Mouse (Mus musculus): ENCODE data around the gene Lrmda. TPM values are rescaled to one million over a fixed set of nuclear protein-coding genes. Genes with fewer than 3 reads are reported as not detected.

Lrmda gene
- total and polyA plus RNA-seq, 3 experiments, result 5.1 to 5.9 TPM; not detected in 1

GRCm38 (mm10) chr14:22576441-22576840, 556.9 kb downstream of the Lrmda start:
- Histone ChIP-seq H3K4me3 (ENCODE audit: control insufficient read depth in 1 of 2, insufficient read depth in 1 of 2, low read depth in 2 of 2, low read length in 2 of 2) (no peak overlapping the region), H3K9ac (ENCODE audit: control insufficient read depth, low read depth, low read length, poor library complexity, severe bottlenecking) (no peak overlapping the region), H3K79me2 (ENCODE audit: control insufficient read depth, insufficient read depth, low read length, poor library complexity) (no peaks in the 10 kb centered on the region), H3K27ac (ENCODE audit: control insufficient read depth, low read depth, low read length) (no peak overlapping the region), H3K27me3 (ENCODE audit: control insufficient read depth in 1 of 2, insufficient read depth in 2 of 2, low read length in 2 of 2) (no peaks in the 10 kb centered on the region), H3K9me3 (replicated peaks; ENCODE audit: insufficient read depth, low read length) (no peaks in the 10 kb centered on the region), H3K36me3 (ENCODE audit: control insufficient read depth in 1 of 2, insufficient read depth in 2 of 2, low read length in 2 of 2) (no peaks in the 10 kb centered on the region; a peak in 1 of 4 replicates), H3K4me1 (ENCODE audit: control insufficient read depth in 1 of 2, insufficient read depth in 2 of 2, low read length in 2 of 2) (no peaks in the 10 kb centered on the region)
- TF ChIP-seq MYB (IDR thresholded peaks at IDR 0.05; ENCODE audit: low read depth, low read length) (no peak), EP300 (IDR thresholded peaks at IDR 0.05; ENCODE audit: low read depth in 1 of 2, low read length in 2 of 2) (no peak), GABPA (IDR thresholded peaks at IDR 0.05; ENCODE audit: low read depth, low read length) (no peak), TAL1 (IDR thresholded peaks at IDR 0.05; ENCODE audit: low read length) (no peak), SIN3A (IDR thresholded peaks at IDR 0.05; ENCODE audit: low read length) (no peak), CTCF (IDR thresholded peaks at IDR 0.05 in 2 of 3, conservative IDR thresholded peaks at IDR 0.05 in 1 of 3; ENCODE audit: control insufficient read depth in 1 of 3, insufficient read depth in 1 of 3, low read depth in 2 of 3, low read length in 3 of 3, poor library complexity in 1 of 3, severe bottlenecking in 1 of 3) (no peak), E2F4 (IDR thresholded peaks at IDR 0.05; ENCODE audit: borderline replicate concordance, low read depth, low read length) (no peak), MEF2A (IDR thresholded peaks at IDR 0.05; ENCODE audit: extremely low read depth, insufficient replicate concordance, low read depth, low read length, poor library complexity, severe bottlenecking) (no peak), RAD21 (IDR thresholded peaks at IDR 0.05; ENCODE audit: low read depth, low read length) (no peak), USF2 (IDR thresholded peaks at IDR 0.05; ENCODE audit: borderline replicate concordance in 1 of 2, insufficient read depth in 1 of 2, low read depth in 1 of 2, low read length in 2 of 2) (no peak), RCOR1 (IDR thresholded peaks at IDR 0.05; ENCODE audit: low read depth, low read length) (no peak), TBP (IDR thresholded peaks at IDR 0.05; ENCODE audit: low read depth, low read length) (no peak), MAX (IDR thresholded peaks at IDR 0.05; ENCODE audit: low read length) (no peak)
- DNase-seq (ENCODE audit: low read depth, low spot score), result no peak

GRCm38 (mm10) chr14:22577411-22578037, 558.0 kb downstream of the Lrmda start:
- H3K36me3 ChIP-seq (ENCODE audit: control insufficient read depth in 1 of 2, insufficient read depth in 2 of 2, low read length in 2 of 2), result peaks cover 0 to 2% of the 10 kb centered on the region in 2 experiments; a peak in 2 of 4 replicates
- no peaks in the 10 kb centered on the region for H3K27me3 ChIP-seq (ENCODE audit: control insufficient read depth in 1 of 2, insufficient read depth in 2 of 2, low read length in 2 of 2)
- no peaks in the 10 kb centered on the region for H3K4me1 ChIP-seq (ENCODE audit: control insufficient read depth in 1 of 2, insufficient read depth in 2 of 2, low read length in 2 of 2)
- no peak overlapping the region for H3K27ac ChIP-seq (ENCODE audit: control insufficient read depth, low read depth, low read length)
- DNase-seq (ENCODE audit: low read depth, low spot score), result no peak
- no peaks in the 10 kb centered on the region for H3K79me2 ChIP-seq (ENCODE audit: control insufficient read depth, insufficient read depth, low read length, poor library complexity)
- no peaks in the 10 kb centered on the region for H3K9me3 ChIP-seq (replicated peaks; ENCODE audit: insufficient read depth, low read length)
- TF ChIP-seq RCOR1 (IDR thresholded peaks at IDR 0.05; ENCODE audit: low read depth, low read length) (no peak), GABPA (IDR thresholded peaks at IDR 0.05; ENCODE audit: low read depth, low read length) (no peak), UBTF (IDR thresholded peaks at IDR 0.05; ENCODE audit: borderline replicate concordance, insufficient read depth, low read depth, low read length) (no peak), SMC3 (IDR thresholded peaks at IDR 0.05; ENCODE audit: low read depth, low read length) (no peak), MAFK (IDR thresholded peaks at IDR 0.05; ENCODE audit: borderline replicate concordance, low read depth, low read length) (no peak), MXI1 (IDR thresholded peaks at IDR 0.05; ENCODE audit: low read depth, low read length) (no peak), TBP (IDR thresholded peaks at IDR 0.05; ENCODE audit: low read depth, low read length) (no peak), CHD2 (IDR thresholded peaks at IDR 0.05; ENCODE audit: low read length) (no peak), USF2 (IDR thresholded peaks at IDR 0.05; ENCODE audit: borderline replicate concordance in 1 of 2, insufficient read depth in 1 of 2, low read depth in 1 of 2, low read length in 2 of 2) (no peak), SIN3A (IDR thresholded peaks at IDR 0.05; ENCODE audit: low read length) (no peak), BHLHE40 (IDR thresholded peaks at IDR 0.05; ENCODE audit: borderline replicate concordance, low read depth, low read length) (no peak), USF1 (IDR thresholded peaks at IDR 0.05; ENCODE audit: low read depth, low read length) (no peak), ZKSCAN1 (IDR thresholded peaks at IDR 0.05; ENCODE audit: low read depth, low read length) (no peak), NRF1 (IDR thresholded peaks at IDR 0.05; ENCODE audit: insufficient read depth, low read depth, low read length, poor library complexity, severe bottlenecking) (no peak), CHD1 (IDR thresholded peaks at IDR 0.05; ENCODE audit: low read depth, low read length) (no peak), POLR2AphosphoS2 (IDR thresholded peaks at IDR 0.05; ENCODE audit: low read length) (no peak), NELFE (IDR thresholded peaks at IDR 0.05; ENCODE audit: low read depth, low read length) (no peak), EP300 (IDR thresholded peaks at IDR 0.05; ENCODE audit: low read depth in 1 of 2, low read length in 2 of 2) (no peak), POLR2AphosphoS5 (IDR thresholded peaks at IDR 0.05; ENCODE audit: borderline replicate concordance, low read depth, low read length) (no peak)
- H3K4me3 ChIP-seq (ENCODE audit: control insufficient read depth in 1 of 2, insufficient read depth in 1 of 2, low read depth in 2 of 2, low read length in 2 of 2), result no peak overlapping the region
- no peak overlapping the region for H3K9ac ChIP-seq (ENCODE audit: control insufficient read depth, low read depth, low read length, poor library complexity, severe bottlenecking)
